Comparison of ENCODE assay signal across 8 mouse cellular contexts in the genomic region with DNA sequence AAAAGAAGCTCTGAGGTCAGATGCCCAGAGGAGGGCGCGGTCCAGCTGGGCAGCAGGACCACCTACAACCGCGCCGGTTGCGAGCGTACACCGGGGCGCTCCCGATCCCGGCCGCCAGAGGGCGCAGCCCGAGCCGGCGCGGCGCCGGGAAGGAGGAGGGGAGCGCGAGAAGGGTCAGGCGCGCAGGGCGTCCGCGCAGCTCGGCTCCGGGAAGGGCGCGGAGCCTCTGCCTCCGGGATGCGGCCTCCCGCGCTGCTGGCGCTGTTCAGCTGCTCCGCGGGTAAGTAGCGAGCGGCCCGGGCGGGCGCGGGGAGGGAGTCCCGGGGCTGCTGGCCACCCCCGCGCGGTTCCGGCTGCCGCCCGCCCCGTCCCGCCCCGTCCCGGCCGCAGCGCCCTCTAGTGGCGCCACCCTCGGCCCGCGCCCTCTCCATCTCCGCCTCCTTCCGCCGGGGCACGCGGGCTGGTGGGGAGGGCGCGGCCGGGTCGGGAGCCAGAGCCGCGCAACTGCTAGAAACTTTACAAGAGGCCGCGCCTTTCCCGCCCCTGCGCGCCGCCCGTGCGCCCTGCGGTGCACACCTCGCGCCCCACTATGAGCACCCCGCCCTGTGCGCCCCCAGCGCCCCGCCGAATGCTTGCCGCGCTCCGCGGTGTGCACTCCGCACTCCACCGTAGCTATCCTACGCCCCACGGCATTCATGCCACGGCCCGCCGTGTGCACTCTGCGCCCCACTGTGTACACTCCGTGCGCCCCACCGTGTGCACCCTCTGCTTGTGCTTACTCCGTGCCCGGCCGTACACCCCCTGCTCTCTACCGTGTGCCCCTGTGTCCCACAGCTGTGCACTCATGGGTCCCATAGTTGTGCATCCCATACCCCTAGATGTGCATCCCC. TPM values are rescaled to one million over a fixed set of nuclear protein-coding genes. Genes with fewer than 3 reads are reported as not detected.
DNase-seq lines count a peak whose midpoint lies in the region; ATAC-seq lines count a peak whose summit lies in the region.

A gene (plus strand): TSS at position 131 of the 890 bp plus-strand sequence.

- peak; percentile 89 to 96 for DNase-seq in adrenal gland, adult (ENCODE audit: inconsistent age in 2 of 2, low spot score in 1 of 2)
- DNase-seq in embryo, embryonic 10.5 days (ENCODE audit: low spot score) = peak; percentile 87
- peak; percentile 87 for DNase-seq in gastrocnemius, postnatal 14 days
- peak; percentile 60 to 86 for DNase-seq in left cerebral cortex, postnatal 10 days (ENCODE audit: extremely low spot score in 1 of 2, low spot score in 2 of 2)
- peak; percentile 76 to 82 for DNase-seq in right cerebral cortex, postnatal 10 days (ENCODE audit: low spot score in 2 of 2)
- DNase-seq in urinary bladder, postnatal 25 days (ENCODE audit: low spot score) = peak; percentile 93

- peak; percentile 89 for ATAC-seq in inflammation-experienced regulatory T-cells, adult 6 months
- peak; percentile 84 for ATAC-seq in megakaryocyte progenitor cell, adult 5-6 weeks (replicated peaks; ENCODE audit: poor library complexity)

- intact Hi-C loops in gastrocnemius, postnatal 14 days (cut with DNase I; ENCODE audit: low total_unique reads) = no loop called here
- intact Hi-C loops in left cerebral cortex, postnatal 10 days (cut with DNase I) = loop anchor here (10.0 kb wide), 1 partner anchor 336 kb away; a partner anchor contains a TSS

RNA-seq across cellular contexts. Expression of the gene that starts here (rescaled TPM):
- 1 to 10 TPM; 5.2 to 5.5 TPM for total RNA-seq in gastrocnemius, postnatal 14 days (2021)
- 1 to 10 TPM; 1.7 to 3.8 (median 2.8) TPM for polyA plus RNA-seq in inflammation-experienced regulatory T-cells, adult 6 months (2017; shearing (Covaris generic))
- total RNA-seq in left cerebral cortex, postnatal 10 days (2021) = 10 to 100 TPM; 25.2 to 28.1 TPM
- 8.9 and 10.9 TPM in 2 replicates for total RNA-seq in megakaryocyte progenitor cell, adult 5-6 weeks (2015)
- total RNA-seq in megakaryocyte progenitor cell, adult 5-6 weeks (2017) = 5.9 and 9.7 TPM in 2 replicates

Comparison
In these comparisons a context has a peak if more than half of its experiments do, and no peak if none do; other contexts are left out.
1. Peak in every context shown above with its lines: DNase-seq and ATAC-seq.